ENCODE assay signal across 8 mouse cellular contexts in the genomic region with DNA sequence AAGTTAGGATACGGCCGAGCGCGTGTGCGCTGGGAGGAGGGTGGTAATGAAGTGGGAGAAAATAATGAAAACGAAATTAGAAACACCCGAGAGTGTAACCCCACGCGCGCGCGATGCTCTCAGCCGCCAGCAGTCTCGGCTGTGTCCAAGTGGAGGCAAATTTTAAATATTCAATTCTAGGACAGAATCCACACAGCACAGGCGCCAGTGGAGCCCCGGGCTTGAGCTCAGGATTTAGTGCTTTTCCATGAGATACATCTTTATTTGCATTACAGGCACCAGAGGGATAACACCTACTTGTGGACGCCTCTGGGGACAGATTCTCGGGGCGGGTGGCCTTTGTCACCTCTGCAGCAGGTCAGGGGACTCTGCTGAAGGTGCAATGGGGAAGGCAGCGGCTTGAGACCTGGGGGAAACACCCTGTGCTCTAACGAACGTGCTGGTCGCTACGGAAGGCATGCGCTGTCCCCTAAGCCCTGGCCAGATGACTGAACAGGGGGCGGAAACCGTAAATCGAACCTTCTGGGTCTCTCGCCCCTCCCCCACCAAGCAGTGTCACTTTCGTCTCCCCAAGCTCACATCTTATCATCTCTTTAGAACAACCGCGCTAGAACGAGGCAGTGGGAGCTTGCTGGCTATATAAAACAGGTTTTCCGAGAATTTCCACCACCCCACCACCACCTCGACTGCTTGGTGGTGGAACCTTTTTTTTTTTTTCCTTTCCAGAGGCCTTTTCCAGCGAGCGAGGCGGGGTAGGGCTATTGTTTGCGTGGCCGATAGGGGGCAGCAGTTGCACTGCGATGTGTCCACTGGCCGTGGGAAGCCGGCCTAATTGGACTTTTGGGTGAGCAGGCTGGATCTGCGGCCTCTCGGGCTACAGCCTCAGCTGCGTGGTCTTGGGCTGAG.
DNase-seq lines count a peak whose midpoint lies in the region; ATAC-seq and TF ChIP-seq lines count a peak whose summit lies in the region.

No protein-coding gene starts in this region.

- H3K4me3 ChIP-seq in embryonic facial prominence, embryonic 14.5 days (ENCODE audit: low read depth, low read length): peak overlapping the region; percentile 82
- peak overlapping the region; percentile 76 for H3K4me3 ChIP-seq in heart, embryonic 11.5 days (ENCODE audit: low read depth, low read length)
- H3K4me3 ChIP-seq in kidney, embryonic 15.5 days (replicated peaks): peak overlapping the region; percentile 78
- H3K4me3 ChIP-seq in limb, embryonic 15.5 days: peak overlapping the region; percentile 69
- H3K4me3 ChIP-seq in midbrain, postnatal 0 days (ENCODE audit: low read depth, low read length): peak overlapping the region; percentile 82

- peak overlapping the region; percentile 92 for H3K9ac ChIP-seq in embryonic facial prominence, embryonic 14.5 days (ENCODE audit: low read depth, low read length)
- H3K9ac ChIP-seq in heart, embryonic 11.5 days (ENCODE audit: low read depth, low read length): peak overlapping the region; percentile 93
- H3K9ac ChIP-seq in kidney, embryonic 15.5 days: peak overlapping the region; percentile 81
- H3K9ac ChIP-seq in limb, embryonic 15.5 days: peak overlapping the region; percentile 77
- peak overlapping the region; percentile 87 for H3K9ac ChIP-seq in midbrain, postnatal 0 days (replicated peaks; ENCODE audit: low read length, poor library complexity, severe bottlenecking)

- H3K27ac ChIP-seq in embryonic facial prominence, embryonic 14.5 days (replicated peaks; ENCODE audit: low read depth, low read length): peak overlapping the region; percentile 93
- H3K27ac ChIP-seq in heart, embryonic 11.5 days (ENCODE audit: low read depth, low read length): peak overlapping the region; percentile 95
- H3K27ac ChIP-seq in kidney, embryonic 15.5 days: peak overlapping the region; percentile 95
- peak overlapping the region; percentile 87 for H3K27ac ChIP-seq in limb, embryonic 15.5 days
- H3K27ac ChIP-seq in midbrain, postnatal 0 days (ENCODE audit: low read depth, low read length): peak overlapping the region; percentile 86

- ATAC-seq in embryonic facial prominence, embryonic 14.5 days (ENCODE audit: low read depth): peak; percentile 68
- peak; percentile 58 for ATAC-seq in heart, embryonic 11.5 days (replicated peaks; ENCODE audit: insufficient number of reproducible peaks, low FRiP score, low TSS enrichment)
- ATAC-seq in kidney, embryonic 15.5 days (replicated peaks; ENCODE audit: low FRiP score): peak; percentile 75
- ATAC-seq in limb, embryonic 15.5 days (ENCODE audit: insufficient number of reproducible peaks, low FRiP score, low TSS enrichment, low read depth): peak; percentile 59
- peak; percentile 69 for ATAC-seq in midbrain, postnatal 0 days (ENCODE audit: low FRiP score)

- H3K4me1 ChIP-seq in embryonic facial prominence, embryonic 14.5 days (ENCODE audit: control insufficient read depth, insufficient read depth, low read length): peaks cover 5% of the 10 kb centered on the region; the same call in 1 of the 2 replicates
- H3K4me1 ChIP-seq in heart, embryonic 11.5 days (ENCODE audit: control insufficient read depth, insufficient read depth, low read length): no peaks in the 10 kb centered on the region; the same call in 1 of the 2 replicates
- peaks cover 8% of the 10 kb centered on the region for H3K4me1 ChIP-seq in kidney, embryonic 15.5 days
- peaks cover 10% of the 10 kb centered on the region; the same call in 1 of the 2 replicates for H3K4me1 ChIP-seq in limb, embryonic 15.5 days
- H3K4me1 ChIP-seq in midbrain, postnatal 0 days (ENCODE audit: insufficient read depth, low read length): no peaks in the 10 kb centered on the region

- under 1% methylated on average over 36 of the region's 46 CpGs for WGBS in embryonic facial prominence, embryonic 14.5 days
- WGBS in heart, embryonic 11.5 days (ENCODE audit: insufficient replicate concordance): under 1% methylated on average over 46 of the region's 46 CpGs
- under 1% methylated on average over 46 of the region's 46 CpGs for WGBS in kidney, embryonic 15.5 days
- under 1% methylated on average over 46 of the region's 46 CpGs for WGBS in limb, embryonic 15.5 days
- WGBS in midbrain, postnatal 0 days: under 1% methylated on average over 46 of the region's 46 CpGs

- TF ChIP-seq CTCF in midbrain, postnatal 0 days (IDR thresholded peaks at IDR 0.05): peak; percentile 94

- H3K9me3 ChIP-seq in embryonic facial prominence, embryonic 14.5 days (ENCODE audit: control insufficient read depth, low read length): no peaks in the 10 kb centered on the region
- H3K9me3 ChIP-seq in heart, embryonic 11.5 days (replicated peaks; ENCODE audit: control insufficient read depth, low read length): no peaks in the 10 kb centered on the region
- H3K9me3 ChIP-seq in kidney, embryonic 15.5 days (replicated peaks): no peaks in the 10 kb centered on the region
- H3K9me3 ChIP-seq in limb, embryonic 15.5 days: no peaks in the 10 kb centered on the region
- H3K9me3 ChIP-seq in midbrain, postnatal 0 days (ENCODE audit: low read length): no peaks in the 10 kb centered on the region

- no peaks in the 10 kb centered on the region for H3K36me3 ChIP-seq in embryonic facial prominence, embryonic 14.5 days (ENCODE audit: control insufficient read depth, insufficient read depth, low read length)
- H3K36me3 ChIP-seq in heart, embryonic 11.5 days (ENCODE audit: control insufficient read depth, insufficient read depth, low read length): no peaks in the 10 kb centered on the region
- H3K36me3 ChIP-seq in kidney, embryonic 15.5 days: no peaks in the 10 kb centered on the region
- H3K36me3 ChIP-seq in limb, embryonic 15.5 days: no peaks in the 10 kb centered on the region
- no peaks in the 10 kb centered on the region for H3K36me3 ChIP-seq in midbrain, postnatal 0 days (ENCODE audit: insufficient read depth, low read length)

- H3K27me3 ChIP-seq in embryonic facial prominence, embryonic 14.5 days (replicated peaks; ENCODE audit: control insufficient read depth, insufficient read depth, low read length): no peaks in the 10 kb centered on the region
- H3K27me3 ChIP-seq in heart, embryonic 11.5 days (ENCODE audit: control insufficient read depth, insufficient read depth, low read length): no peaks in the 10 kb centered on the region
- H3K27me3 ChIP-seq in kidney, embryonic 15.5 days: no peaks in the 10 kb centered on the region
- H3K27me3 ChIP-seq in limb, embryonic 15.5 days: no peaks in the 10 kb centered on the region
- H3K27me3 ChIP-seq in midbrain, postnatal 0 days (ENCODE audit: insufficient read depth, low read length): no peaks in the 10 kb centered on the region

- peak overlapping the region; percentile 94 for H3K4me2 ChIP-seq in embryonic facial prominence, embryonic 14.5 days (ENCODE audit: low read depth, low read length)
- peak overlapping the region; percentile 81 for H3K4me2 ChIP-seq in heart, embryonic 11.5 days
- H3K4me2 ChIP-seq in kidney, embryonic 15.5 days: peak overlapping the region; percentile 95
- peak overlapping the region; percentile 98 for H3K4me2 ChIP-seq in limb, embryonic 15.5 days
- H3K4me2 ChIP-seq in midbrain, postnatal 0 days (ENCODE audit: low read depth, low read length, poor library complexity, severe bottlenecking): peak overlapping the region; percentile 65

- DNase-seq in 416B (ENCODE audit: low read depth): peak; percentile 92
- peak; percentile 93 to 95 for DNase-seq in adrenal gland, postnatal 36 days
- peak; percentile 92 for DNase-seq in embryonic facial prominence, embryonic 14.5 days (ENCODE audit: low spot score)
- DNase-seq in midbrain, postnatal 0 days (ENCODE audit: low spot score): peak; percentile 92
- peak; percentile 55 to 75 for DNase-seq in spleen, postnatal 10 days (ENCODE audit: low spot score in 2 of 2)

Comparison
In these comparisons a context has a peak if more than half of its experiments do, and no peak if none do; other contexts are left out.
1. Peak in every context shown above with its lines: DNase-seq, ATAC-seq, H3K4me3 ChIP-seq and H3K27ac ChIP-seq.